Mouse (Mus musculus): Measurements from ENCODE around the gene Svopl. TPM values are rescaled to one million over a fixed set of nuclear protein-coding genes. Genes with fewer than 3 reads are reported as not detected.

Gene Svopl
- 4.0 and 7.0 TPM in 2 replicates for polyA plus RNA-seq (2016; fragmentation: Nextera tagmentation; extraction: Ambion mirVana)

DNA sequence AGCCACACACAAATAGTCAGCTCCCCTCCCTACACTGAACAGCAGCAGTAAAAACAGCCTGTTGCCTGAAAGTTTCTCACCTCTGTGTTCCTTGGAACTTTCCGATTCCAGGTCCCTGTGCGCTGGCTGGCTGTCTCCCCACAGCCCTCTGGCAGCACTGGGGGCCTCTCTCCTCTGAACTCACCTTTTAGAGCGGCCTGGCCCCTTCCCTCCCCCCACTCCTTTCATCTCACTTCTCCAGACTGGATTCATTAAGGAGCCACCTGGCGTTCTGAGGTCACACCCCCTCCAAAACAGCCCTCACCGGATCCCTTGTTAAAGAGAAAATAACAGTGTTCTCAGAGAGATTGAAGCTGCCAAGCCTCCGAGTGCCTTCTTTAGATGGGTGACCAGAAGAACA is at the start of gene Svopl:
Gene Svopl, minus strand, starts transcription at position 159 of the 400 bp plus-strand sequence.
- Histone ChIP-seq H3K9me3 (replicated peaks) (no peaks in the 10 kb centered on the region), H3K27ac (peak within 1 kb of the TSS; percentile 79), H3K36me3 (no peaks in the 10 kb centered on the region), H3K27me3 (ENCODE audit: low read depth, poor library complexity, severe bottlenecking) (no peaks in the 10 kb centered on the region), H3K4me1 (peaks cover 48% of the 10 kb centered on the region), H3K4me3 (peak within 1 kb of the TSS; percentile 23)
- WGBS, result 6% methylated on average over 6 of the region's 6 CpGs
- peak; percentile 69 for DNase-seq (ENCODE audit: low spot score)

DNA sequence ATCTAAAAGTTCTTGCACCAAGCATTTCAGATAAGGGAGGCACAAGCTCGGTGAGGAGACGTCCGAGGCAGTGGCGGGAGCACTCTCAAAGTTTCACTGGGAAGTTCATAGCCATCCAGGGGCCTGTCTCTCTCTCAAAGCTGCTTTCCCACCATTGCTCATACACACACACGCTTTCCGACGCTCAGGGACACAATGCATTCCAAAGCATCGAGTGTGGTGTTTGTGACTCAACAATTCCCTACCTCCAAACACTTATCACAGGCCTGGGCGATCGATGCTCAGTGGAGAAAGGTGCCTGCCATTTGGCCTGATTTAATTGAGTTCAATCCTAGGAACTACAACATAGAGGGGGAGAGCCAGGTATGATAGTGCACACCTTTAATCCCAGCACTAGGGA is 47.9 kb upstream of the Svopl start:
- Histone ChIP-seq H3K9me3 (replicated peaks) (no peaks in the 10 kb centered on the region), H3K27ac (no peak overlapping the region), H3K4me3 (no peak overlapping the region), H3K36me3 (no peaks in the 10 kb centered on the region), H3K4me1 (no peaks in the 10 kb centered on the region), H3K27me3 (ENCODE audit: low read depth, poor library complexity, severe bottlenecking) (no peaks in the 10 kb centered on the region)
- DNase-seq (ENCODE audit: low spot score), result no peak
- WGBS, result 87% methylated on average over 10 of the region's 10 CpGs

- Histone ChIP-seq H3K9me3 (replicated peaks) (no peaks in the 10 kb centered on the region), H3K4me3 (no peak overlapping the region), H3K36me3 (no peaks in the 10 kb centered on the region), H3K27ac (no peak overlapping the region), H3K27me3 (ENCODE audit: low read depth, poor library complexity, severe bottlenecking) (no peaks in the 10 kb centered on the region), H3K4me1 (0 out of 2 replicates have a peak, but pooled peaks cover 4% of the 10 kb centered on the region)
- WGBS, result 94% methylated on average over 8 of the region's 8 CpGs
- no peak for DNase-seq (ENCODE audit: low spot score)
These were observed 45.7 kb upstream of the Svopl start for GRCm38 (mm10) chr6:38092539-38092938.

GRCm38 (mm10) chr6:38087242-38088026 is 40.6 kb upstream of the Svopl start:
- no peak overlapping the region for H3K4me3 ChIP-seq
- 82% methylated on average over 9 of the region's 9 CpGs for WGBS
- H3K27me3 ChIP-seq (ENCODE audit: low read depth, poor library complexity, severe bottlenecking), result no peaks in the 10 kb centered on the region
- H3K27ac ChIP-seq, result no peak overlapping the region
- no peak for DNase-seq (ENCODE audit: low spot score)
- 0 out of 2 replicates have a peak, but pooled peaks cover 4% of the 10 kb centered on the region for H3K4me1 ChIP-seq
- no peaks in the 10 kb centered on the region for H3K36me3 ChIP-seq
- H3K9me3 ChIP-seq (replicated peaks), result no peaks in the 10 kb centered on the region

DNA sequence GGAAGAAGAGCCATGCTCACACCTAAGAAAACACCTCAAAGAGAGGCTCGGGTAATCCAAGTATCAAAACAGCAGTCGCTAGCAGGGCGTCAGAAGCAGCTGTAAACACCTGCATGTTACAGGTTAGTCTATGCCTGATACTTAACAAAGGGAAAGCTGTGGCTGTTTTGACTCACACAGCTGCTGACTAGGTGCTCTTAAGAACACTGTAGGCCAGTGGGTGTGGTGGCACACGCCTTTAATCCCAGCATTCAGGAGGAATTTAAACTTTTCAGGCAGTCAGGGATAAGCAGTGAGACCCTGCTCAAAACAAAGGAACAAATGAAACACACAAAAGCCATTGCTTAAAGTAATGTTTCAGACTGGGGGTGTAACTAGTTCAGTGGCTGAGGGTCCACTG is 36.4 kb upstream of the Svopl start:
- no peak for DNase-seq (ENCODE audit: low spot score)
- H3K36me3 ChIP-seq, result no peaks in the 10 kb centered on the region
- no peaks in the 10 kb centered on the region for H3K27me3 ChIP-seq (ENCODE audit: low read depth, poor library complexity, severe bottlenecking)
- 31% methylated on average over 4 of the region's 4 CpGs for WGBS
- H3K4me3 ChIP-seq, result no peak overlapping the region
- H3K9me3 ChIP-seq (replicated peaks), result no peaks in the 10 kb centered on the region
- H3K27ac ChIP-seq, result no peak overlapping the region
- H3K4me1 ChIP-seq, result peaks cover 10% of the 10 kb centered on the region; the same call in 1 of the 2 replicates

DNA sequence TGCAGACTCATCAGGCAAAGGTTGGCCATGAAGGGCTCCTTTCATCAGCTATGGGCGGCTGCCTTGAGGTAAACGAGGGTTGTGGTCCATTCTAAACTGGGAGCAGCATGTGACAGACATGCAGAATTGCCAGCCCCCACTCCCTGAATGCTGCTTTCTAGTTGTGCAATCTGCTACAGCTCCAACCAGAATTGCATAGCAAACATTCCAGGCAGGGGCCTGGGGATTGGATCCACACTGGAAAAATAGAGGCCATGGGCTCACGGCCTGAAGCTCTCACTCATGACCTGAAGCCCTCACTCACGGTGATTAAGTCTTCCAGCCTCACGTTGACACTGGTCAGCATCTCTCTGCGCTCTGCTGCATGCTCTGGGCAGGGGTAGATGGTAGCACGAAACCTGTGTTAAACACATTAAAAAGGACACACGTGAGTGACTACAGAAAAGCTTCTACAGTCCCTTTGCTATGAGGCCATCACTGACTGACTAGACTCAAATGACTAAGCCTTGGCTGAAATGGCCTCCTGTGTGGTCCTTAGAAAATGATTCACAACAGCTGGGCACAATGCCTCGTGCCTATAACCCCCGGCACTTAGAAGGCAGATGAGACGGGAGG is 35.0 kb upstream of the Svopl start:
- H3K36me3 ChIP-seq, result no peaks in the 10 kb centered on the region
- H3K9me3 ChIP-seq (replicated peaks), result no peaks in the 10 kb centered on the region
- H3K4me3 ChIP-seq, result no peak overlapping the region
- H3K27me3 ChIP-seq (ENCODE audit: low read depth, poor library complexity, severe bottlenecking), result no peaks in the 10 kb centered on the region
- peaks cover 6% of the 10 kb centered on the region; the same call in 1 of the 2 replicates for H3K4me1 ChIP-seq
- DNase-seq (ENCODE audit: low spot score), result no peak
- 67% methylated on average over 11 of the region's 11 CpGs for WGBS
- H3K27ac ChIP-seq, result no peak overlapping the region

DNA sequence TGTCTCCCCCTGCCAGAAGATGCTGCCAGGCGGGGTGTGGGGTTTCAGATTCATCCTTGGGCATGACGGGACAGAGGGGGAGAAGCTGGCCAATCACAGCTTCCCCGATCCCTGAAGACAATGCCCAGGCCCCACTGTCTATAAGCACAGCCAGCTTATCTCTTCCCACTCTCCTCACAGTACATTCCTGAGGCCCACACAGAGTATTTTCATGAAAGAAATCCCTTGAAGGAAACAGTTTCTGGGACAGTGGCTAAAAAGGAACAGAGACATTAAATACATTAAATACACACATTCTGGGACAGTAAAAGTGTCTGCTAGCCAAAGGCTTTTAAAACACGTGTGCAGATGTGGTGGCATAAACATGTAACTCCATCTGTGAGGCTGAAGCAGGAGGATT is 33.6 kb upstream of the Svopl start:
- no peaks in the 10 kb centered on the region for H3K36me3 ChIP-seq
- WGBS, result 69% methylated on average over 4 of the region's 4 CpGs
- no peaks in the 10 kb centered on the region for H3K27me3 ChIP-seq (ENCODE audit: low read depth, poor library complexity, severe bottlenecking)
- no peaks in the 10 kb centered on the region for H3K9me3 ChIP-seq (replicated peaks)
- peaks cover 6% of the 10 kb centered on the region; the same call in 1 of the 2 replicates for H3K4me1 ChIP-seq
- no peak overlapping the region for H3K27ac ChIP-seq
- no peak overlapping the region for H3K4me3 ChIP-seq
- no peak for DNase-seq (ENCODE audit: low spot score)

DNA sequence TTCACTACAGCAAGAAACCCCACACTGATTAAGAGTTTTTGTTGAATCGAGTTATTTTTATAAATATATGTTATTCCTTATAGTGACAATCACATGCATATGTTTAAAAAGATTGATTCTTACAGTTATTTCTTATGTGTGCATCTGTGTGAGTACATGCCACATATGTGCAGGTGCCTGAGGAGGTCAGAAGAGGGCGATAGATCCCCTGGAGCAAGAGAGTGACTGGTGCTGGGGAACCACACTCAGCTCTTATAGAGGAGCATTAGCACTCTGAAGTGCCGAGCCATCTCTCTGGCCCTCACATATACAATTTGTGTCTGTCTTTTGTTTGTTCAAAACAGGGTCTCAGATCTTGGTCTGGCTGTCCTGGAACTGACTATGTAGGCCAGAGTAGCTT is 26.8 kb upstream of the Svopl start:
- Histone ChIP-seq H3K36me3 (no peaks in the 10 kb centered on the region), H3K4me1 (peaks cover 6% of the 10 kb centered on the region; the same call in 1 of the 2 replicates), H3K27me3 (ENCODE audit: low read depth, poor library complexity, severe bottlenecking) (no peaks in the 10 kb centered on the region), H3K4me3 (no peak overlapping the region), H3K27ac (no peak overlapping the region), H3K9me3 (replicated peaks) (no peaks in the 10 kb centered on the region)
- 95% methylated on average over 3 of the region's 3 CpGs for WGBS
- DNase-seq (ENCODE audit: low spot score), result no peak

DNA sequence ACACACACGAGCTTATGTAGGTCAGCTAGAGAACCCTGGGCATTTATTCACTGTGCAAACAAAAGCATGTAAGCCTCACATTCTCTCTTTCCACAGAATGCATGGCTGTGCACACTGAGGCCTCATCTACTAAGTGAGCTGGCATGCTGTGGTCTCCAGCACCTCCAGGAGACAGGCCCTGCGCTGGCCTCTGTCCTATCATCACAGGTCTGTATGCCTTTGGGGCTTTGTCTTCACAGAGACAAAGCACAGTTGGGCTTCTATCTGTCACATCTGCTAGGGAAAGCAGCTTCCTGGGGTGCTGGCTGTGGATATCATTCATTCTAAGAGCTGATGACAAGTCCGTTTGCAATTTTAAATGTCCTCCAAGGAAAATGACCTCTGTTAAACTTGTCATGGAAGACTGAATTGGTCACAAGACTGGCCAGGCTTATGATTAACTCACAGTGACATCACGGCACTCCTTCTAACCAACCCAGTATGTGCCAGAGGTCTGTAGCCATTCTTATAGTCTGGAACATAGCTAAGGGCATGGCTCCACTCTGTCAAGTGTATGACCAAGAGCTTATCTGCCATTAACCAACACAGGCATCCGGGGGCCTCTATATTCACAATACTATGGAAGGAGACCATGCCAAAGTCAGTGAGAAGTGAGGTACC is 25.5 kb upstream of the Svopl start:
- WGBS, result 84% methylated on average over 5 of the region's 5 CpGs
- DNase-seq (ENCODE audit: low spot score), result no peak
- peaks cover 6% of the 10 kb centered on the region; the same call in 1 of the 2 replicates for H3K4me1 ChIP-seq
- H3K27ac ChIP-seq, result no peak overlapping the region
- H3K4me3 ChIP-seq, result no peak overlapping the region
- H3K9me3 ChIP-seq (replicated peaks), result no peaks in the 10 kb centered on the region
- H3K36me3 ChIP-seq, result no peaks in the 10 kb centered on the region
- H3K27me3 ChIP-seq (ENCODE audit: low read depth, poor library complexity, severe bottlenecking), result no peaks in the 10 kb centered on the region

DNA sequence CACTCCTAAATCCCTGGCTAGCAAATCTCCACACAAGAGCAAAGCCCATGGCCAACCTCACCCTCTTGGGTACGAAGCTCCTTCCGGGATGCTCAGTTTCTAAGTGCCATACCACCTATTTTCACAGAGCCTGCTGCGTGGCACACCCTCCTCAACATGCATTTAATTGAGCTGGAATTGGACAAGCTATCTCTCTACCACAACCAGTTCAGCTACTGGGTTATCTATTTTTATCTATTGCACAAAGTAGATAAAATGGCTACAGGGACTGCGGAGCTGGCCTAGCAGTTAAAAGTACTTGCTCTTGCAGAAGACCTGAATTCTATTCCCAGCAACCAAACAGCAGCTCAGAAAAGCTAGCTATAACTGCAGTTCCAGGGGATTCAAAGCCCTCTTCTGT is 24.5 kb upstream of the Svopl start:
- Histone ChIP-seq H3K9me3 (replicated peaks) (no peaks in the 10 kb centered on the region), H3K27me3 (ENCODE audit: low read depth, poor library complexity, severe bottlenecking) (no peaks in the 10 kb centered on the region), H3K36me3 (no peaks in the 10 kb centered on the region), H3K4me1 (peaks cover 7% of the 10 kb centered on the region), H3K4me3 (no peak overlapping the region), H3K27ac (no peak overlapping the region)
- DNase-seq (ENCODE audit: low spot score), result no peak
- 91% methylated on average over 4 of the region's 4 CpGs for WGBS

- Histone ChIP-seq H3K27ac (no peak overlapping the region; the same call in 1 of the 2 replicates), H3K4me3 (no peak overlapping the region), H3K4me1 (peaks cover 10% of the 10 kb centered on the region), H3K36me3 (no peaks in the 10 kb centered on the region), H3K27me3 (ENCODE audit: low read depth, poor library complexity, severe bottlenecking) (no peaks in the 10 kb centered on the region), H3K9me3 (replicated peaks) (peaks cover 3% of the 10 kb centered on the region; the same call in 1 of the 2 replicates)
- WGBS, result 8% methylated on average over 5 of the region's 5 CpGs
- peak; percentile 78 for DNase-seq (ENCODE audit: low spot score)
These were observed 19.4 kb upstream of the Svopl start for GRCm38 (mm10) chr6:38066215-38066614.

GRCm38 (mm10) chr6:38065501-38066122 is 18.8 kb upstream of the Svopl start:
- 85% methylated on average over 11 of the region's 11 CpGs for WGBS
- peaks cover 7% of the 10 kb centered on the region for H3K4me1 ChIP-seq
- no peaks in the 10 kb centered on the region for H3K27me3 ChIP-seq (ENCODE audit: low read depth, poor library complexity, severe bottlenecking)
- H3K27ac ChIP-seq, result no peak overlapping the region; the same call in 1 of the 2 replicates
- H3K36me3 ChIP-seq, result no peaks in the 10 kb centered on the region
- no peak for DNase-seq (ENCODE audit: low spot score)
- H3K9me3 ChIP-seq (replicated peaks), result peaks cover 3% of the 10 kb centered on the region; the same call in 1 of the 2 replicates
- H3K4me3 ChIP-seq, result no peak overlapping the region

Data from limb, embryonic 10.5 days (tissue).